26 mouse cellular contexts compared by ENCODE assay signal in genomic region chr16:26713538-26714316, GRCm38 (mm10).
A peak's percentile ranks its signal among the peaks of the same experiment; 100 is the strongest.
DNase-seq lines count a peak whose midpoint lies in the region; ATAC-seq and TF ChIP-seq lines count a peak whose summit lies in the region.
"Had no signal": no experiment of that assay in that cellular context is flagged by ENCODE, and none has a peak within 500 bp of the region (broad histone marks: within the 10 kb centered on the region; RNA-seq: fewer than 3 reads in every experiment).

No protein-coding gene starts in this region.

- ATAC-seq in forebrain, embryonic 14.5 days: peak; percentile 69; the same call in 1 of the 2 replicates
- ATAC-seq in hindbrain, postnatal 0 days: peak; percentile 43; the same call in 1 of the 2 replicates
- no peak for ATAC-seq in hindbrain, embryonic 11.5 days (ENCODE audit: low FRiP score)
- ATAC-seq in midbrain, embryonic 16.5 days: peak; percentile 56; the same call in 1 of the 2 replicates
- no peak for ATAC-seq in midbrain, embryonic 13.5 days
- ATAC-seq: intestine, embryonic 16.5 days; liver, embryonic 12.5 days; liver, postnatal 0 days had no signal

- TF ChIP-seq POLR2A in cortical plate, adult 2 months (IDR thresholded peaks at IDR 0.05; ENCODE audit: extremely low read depth, insufficient read depth, low read length): no peak

- H3K36me3 ChIP-seq in forebrain, embryonic 14.5 days (ENCODE audit: control insufficient read depth, insufficient read depth, low read length): no peaks in the 10 kb centered on the region
- no peaks in the 10 kb centered on the region for H3K36me3 ChIP-seq in forebrain, embryonic 10.5 days (replicated peaks)
- no peaks in the 10 kb centered on the region for H3K36me3 ChIP-seq in hindbrain, postnatal 0 days (ENCODE audit: insufficient read depth, low read length)
- H3K36me3 ChIP-seq in hindbrain, embryonic 11.5 days (ENCODE audit: control insufficient read depth, insufficient read depth, low read length): no peaks in the 10 kb centered on the region
- no peaks in the 10 kb centered on the region for H3K36me3 ChIP-seq in midbrain, embryonic 16.5 days (ENCODE audit: control insufficient read depth, insufficient read depth, low read length)
- no peaks in the 10 kb centered on the region for H3K36me3 ChIP-seq in midbrain, embryonic 13.5 days
- H3K36me3 ChIP-seq: embryonic facial prominence, embryonic 10.5 days; embryonic facial prominence, embryonic 15.5 days; heart, embryonic 12.5 days; liver, embryonic 12.5 days had no signal

- no peaks in the 10 kb centered on the region for H3K9me3 ChIP-seq in forebrain, embryonic 14.5 days (replicated peaks; ENCODE audit: control insufficient read depth, low read length)
- no peaks in the 10 kb centered on the region for H3K9me3 ChIP-seq in forebrain, embryonic 10.5 days
- H3K9me3 ChIP-seq in hindbrain, postnatal 0 days (ENCODE audit: low read length): no peaks in the 10 kb centered on the region
- no peaks in the 10 kb centered on the region for H3K9me3 ChIP-seq in hindbrain, embryonic 11.5 days (ENCODE audit: control insufficient read depth, low read length)
- H3K9me3 ChIP-seq in midbrain, embryonic 16.5 days (replicated peaks; ENCODE audit: control insufficient read depth, low read length, poor library complexity, severe bottlenecking): no peaks in the 10 kb centered on the region
- H3K9me3 ChIP-seq in midbrain, embryonic 13.5 days: no peaks in the 10 kb centered on the region
- H3K9me3 ChIP-seq: embryonic facial prominence, embryonic 10.5 days; embryonic facial prominence, embryonic 15.5 days; heart, embryonic 12.5 days; liver, embryonic 12.5 days had no signal

- 76% methylated on average over 5 of the region's 5 CpGs for WGBS in forebrain, embryonic 14.5 days
- WGBS in forebrain, embryonic 10.5 days: 91% methylated on average over 5 of the region's 5 CpGs
- WGBS in hindbrain, postnatal 0 days: 73% methylated on average over 5 of the region's 5 CpGs
- 88% methylated on average over 5 of the region's 5 CpGs for WGBS in hindbrain, embryonic 11.5 days
- WGBS in midbrain, embryonic 16.5 days: 76% methylated on average over 5 of the region's 5 CpGs
- 80% methylated on average over 5 of the region's 5 CpGs for WGBS in midbrain, embryonic 13.5 days

- H3K27ac ChIP-seq in forebrain, embryonic 14.5 days (ENCODE audit: low read depth, low read length): no peak overlapping the region
- H3K27ac ChIP-seq in forebrain, embryonic 10.5 days: no peak overlapping the region
- no peak overlapping the region for H3K27ac ChIP-seq in hindbrain, postnatal 0 days
- no peak overlapping the region for H3K27ac ChIP-seq in hindbrain, embryonic 11.5 days (ENCODE audit: low read depth, low read length)
- no peak overlapping the region for H3K27ac ChIP-seq in midbrain, embryonic 16.5 days (ENCODE audit: low read length)
- H3K27ac ChIP-seq in midbrain, embryonic 13.5 days: no peak overlapping the region
- 0 out of 2 replicates have a peak overlapping the region, but pooled peaks have one; percentile 29 for H3K27ac ChIP-seq in cortical plate, adult 2 months (ENCODE audit: insufficient read depth, low read length)
- H3K27ac ChIP-seq: embryonic facial prominence, embryonic 10.5 days; embryonic facial prominence, embryonic 15.5 days; heart, adult 2 months; kidney, postnatal 0 days; liver, embryonic 12.5 days; macrophage; stomach, postnatal 0 days had no signal

- no peaks in the 10 kb centered on the region for H3K4me1 ChIP-seq in forebrain, embryonic 14.5 days (ENCODE audit: control insufficient read depth, insufficient read depth, low read length)
- no peaks in the 10 kb centered on the region for H3K4me1 ChIP-seq in forebrain, embryonic 10.5 days
- no peaks in the 10 kb centered on the region for H3K4me1 ChIP-seq in hindbrain, postnatal 0 days (ENCODE audit: insufficient read depth, low read length)
- no peaks in the 10 kb centered on the region for H3K4me1 ChIP-seq in hindbrain, embryonic 11.5 days (replicated peaks; ENCODE audit: control insufficient read depth, insufficient read depth, low read length)
- H3K4me1 ChIP-seq in midbrain, embryonic 16.5 days (ENCODE audit: control insufficient read depth, insufficient read depth, low read length): no peaks in the 10 kb centered on the region
- no peaks in the 10 kb centered on the region for H3K4me1 ChIP-seq in midbrain, embryonic 13.5 days (replicated peaks)
- no peaks in the 10 kb centered on the region for H3K4me1 ChIP-seq in cortical plate, adult 2 months (ENCODE audit: control insufficient read depth, insufficient read depth, low read length)
- H3K4me1 ChIP-seq: embryonic facial prominence, embryonic 10.5 days; embryonic facial prominence, embryonic 15.5 days; heart, embryonic 12.5 days; liver, embryonic 12.5 days had no signal

- no peaks in the 10 kb centered on the region for H3K27me3 ChIP-seq in forebrain, embryonic 14.5 days (replicated peaks; ENCODE audit: control insufficient read depth, insufficient read depth, low read length)
- no peaks in the 10 kb centered on the region for H3K27me3 ChIP-seq in forebrain, embryonic 10.5 days (ENCODE audit: poor library complexity, severe bottlenecking)
- no peaks in the 10 kb centered on the region for H3K27me3 ChIP-seq in hindbrain, postnatal 0 days (ENCODE audit: insufficient read depth, low read length)
- H3K27me3 ChIP-seq in hindbrain, embryonic 11.5 days (ENCODE audit: control insufficient read depth, insufficient read depth, low read length): no peaks in the 10 kb centered on the region
- H3K27me3 ChIP-seq in midbrain, embryonic 16.5 days (ENCODE audit: control insufficient read depth, insufficient read depth, low read depth, low read length): no peaks in the 10 kb centered on the region
- no peaks in the 10 kb centered on the region for H3K27me3 ChIP-seq in midbrain, embryonic 13.5 days
- H3K27me3 ChIP-seq: embryonic facial prominence, embryonic 15.5 days; heart, embryonic 12.5 days; liver, embryonic 12.5 days had no signal

- no peak overlapping the region for H3K9ac ChIP-seq in forebrain, embryonic 14.5 days (ENCODE audit: low read length)
- H3K9ac ChIP-seq in hindbrain, postnatal 0 days (replicated peaks; ENCODE audit: low read length): no peak overlapping the region
- no peak overlapping the region for H3K9ac ChIP-seq in hindbrain, embryonic 11.5 days (ENCODE audit: low read depth, low read length)
- no peak overlapping the region for H3K9ac ChIP-seq in midbrain, embryonic 16.5 days (ENCODE audit: low read depth, low read length)
- no peak overlapping the region for H3K9ac ChIP-seq in midbrain, embryonic 13.5 days (replicated peaks)
- H3K9ac ChIP-seq: embryonic facial prominence, embryonic 15.5 days; heart, embryonic 12.5 days; liver, embryonic 12.5 days; liver, postnatal 0 days had no signal

- peak; percentile 45 for DNase-seq in forebrain, embryonic 14.5 days (ENCODE audit: low spot score)
- no peak for DNase-seq in forebrain, embryonic 10.5 days (ENCODE audit: extremely low spot score, low spot score)
- peak; percentile 38 for DNase-seq in hindbrain, postnatal 0 days (ENCODE audit: low spot score)
- no peak for DNase-seq in hindbrain, embryonic 11.5 days (ENCODE audit: low spot score)
- DNase-seq in cerebellum, postnatal 36 days: no peak
- DNase-seq: adrenal gland, postnatal 14 days; cerebellum, adult 18-20 months; heart, adult 2 months; kidney, adult 8-10 months; kidney, postnatal 4 days; left cerebral cortex, postnatal 4 days; liver, postnatal 0 days; right cerebral cortex, adult 18-20 months; thymus, adult 2 months; thymus, postnatal 36 days had no signal

- no peak overlapping the region for H3K4me2 ChIP-seq in forebrain, embryonic 14.5 days (ENCODE audit: low read length)
- H3K4me2 ChIP-seq in hindbrain, postnatal 0 days (ENCODE audit: low read depth, low read length): no peak overlapping the region
- H3K4me2 ChIP-seq in hindbrain, embryonic 11.5 days (replicated peaks; ENCODE audit: low read depth, low read length): no peak overlapping the region
- H3K4me2 ChIP-seq in midbrain, embryonic 16.5 days (ENCODE audit: low read length): no peak overlapping the region
- no peak overlapping the region for H3K4me2 ChIP-seq in midbrain, embryonic 13.5 days (replicated peaks)
- H3K4me2 ChIP-seq: embryonic facial prominence, embryonic 15.5 days; heart, embryonic 12.5 days; liver, embryonic 12.5 days had no signal

- no peak overlapping the region for H3K4me3 ChIP-seq in forebrain, embryonic 14.5 days (ENCODE audit: low read depth, low read length)
- H3K4me3 ChIP-seq in forebrain, embryonic 10.5 days: no peak overlapping the region
- no peak overlapping the region for H3K4me3 ChIP-seq in hindbrain, postnatal 0 days (ENCODE audit: low read length)
- H3K4me3 ChIP-seq in hindbrain, embryonic 11.5 days (ENCODE audit: low read depth, low read length): no peak overlapping the region
- H3K4me3 ChIP-seq in midbrain, embryonic 16.5 days (ENCODE audit: low read depth, low read length): no peak overlapping the region
- H3K4me3 ChIP-seq in midbrain, embryonic 13.5 days (replicated peaks): no peak overlapping the region
- H3K4me3 ChIP-seq in cortical plate, adult 2 months (ENCODE audit: insufficient read depth, low read length): no peak overlapping the region
- H3K4me3 ChIP-seq: embryonic facial prominence, embryonic 10.5 days; embryonic facial prominence, embryonic 15.5 days; heart, adult 2 months; heart, embryonic 12.5 days; liver, embryonic 12.5 days had no signal

- no peak for TF ChIP-seq CTCF in hindbrain, postnatal 0 days (IDR thresholded peaks at IDR 0.05; ENCODE audit: low read depth)
- TF ChIP-seq CTCF in cortical plate, adult 2 months (IDR thresholded peaks at IDR 0.05; ENCODE audit: extremely low read depth, insufficient read depth, low read length): no peak

Comparison
In these comparisons a context has a peak if more than half of its experiments do, and no peak if none do; other contexts are left out.
1. ATAC-seq: peak in forebrain, embryonic 14.5 days (single experiment), hindbrain, postnatal 0 days (single experiment) and midbrain, embryonic 16.5 days (single experiment); none in hindbrain, embryonic 11.5 days (single experiment) and midbrain, embryonic 13.5 days (single experiment).
2. DNase-seq: peak in forebrain, embryonic 14.5 days (single experiment) and hindbrain, postnatal 0 days (single experiment); none in forebrain, embryonic 10.5 days (single experiment), hindbrain, embryonic 11.5 days (single experiment) and cerebellum, postnatal 36 days (0 of 2).